Mouse (Mus musculus): ENCODE measurements around the gene Rcn3.

GRCm38 (mm10) chr7:45106441-45106840 is 14.4 kb upstream of the Rcn3 start:
- TF ChIP-seq GABPA (IDR thresholded peaks at IDR 0.05; ENCODE audit: low read depth, low read length): no peak
- TF ChIP-seq RCOR1 (IDR thresholded peaks at IDR 0.05; ENCODE audit: low read depth, low read length): no peak
- TF ChIP-seq ZC3H11A (IDR thresholded peaks at IDR 0.05; ENCODE audit: low read depth, low read length): no peak
- no peak for TF ChIP-seq MYC (IDR thresholded peaks at IDR 0.05; ENCODE audit: low read depth, low read length)
- TF ChIP-seq TCF12 (IDR thresholded peaks at IDR 0.05; ENCODE audit: low read depth, low read length): no peak
- TF ChIP-seq CTCF (IDR thresholded peaks at IDR 0.05 in 2 of 3, conservative IDR thresholded peaks at IDR 0.05 in 1 of 3; ENCODE audit: control insufficient read depth in 1 of 3, insufficient read depth in 1 of 3, low read depth in 2 of 3, low read length in 3 of 3, poor library complexity in 1 of 3, severe bottlenecking in 1 of 3): no peak
- no peak for TF ChIP-seq SMC3 (IDR thresholded peaks at IDR 0.05; ENCODE audit: low read depth, low read length)
- TF ChIP-seq E2F4 (IDR thresholded peaks at IDR 0.05; ENCODE audit: borderline replicate concordance, low read depth, low read length): no peak
- TF ChIP-seq NELFE (IDR thresholded peaks at IDR 0.05; ENCODE audit: low read depth, low read length): no peak
- no peak for TF ChIP-seq ZKSCAN1 (IDR thresholded peaks at IDR 0.05; ENCODE audit: low read depth, low read length)
- TF ChIP-seq GATA1 (IDR thresholded peaks at IDR 0.05; ENCODE audit: low read depth, low read length): no peak
- TF ChIP-seq TAL1 (IDR thresholded peaks at IDR 0.05; ENCODE audit: low read length): no peak

Measured in MEL (cell line).